Mouse (Mus musculus): ENCODE measurements around the gene Gabpb2.
"Not testable (repeated sequence)": the region's sequence is repeated elsewhere in the genome, so short reads cannot be mapped to it uniquely, and the experiment has no call there.

The Gabpb2 gene

GRCm38 (mm10) chr3:95231298-95232221, 13.8 kb upstream of the Gabpb2 start, which contains the start of gene Mllt11:
Gene Mllt11 (minus strand): TSS chr3:95232171.
- no peak for DNase-seq (ENCODE audit: low spot score)

GRCm38 (mm10) chr3:95230495-95231297, 13.0 kb upstream of the Gabpb2 start:
- DNase-seq (ENCODE audit: low spot score), result peak; percentile 18

GRCm38 (mm10) chr3:95229781-95230494, 12.2 kb upstream of the Gabpb2 start:
- DNase-seq (ENCODE audit: low spot score), result peak; percentile 22

GRCm38 (mm10) chr3:95228894-95229780, 11.4 kb upstream of the Gabpb2 start:
- DNase-seq (ENCODE audit: low spot score), result peak; percentile 29

- peak; percentile 89 for DNase-seq (ENCODE audit: low spot score)
These were observed 10.6 kb upstream of the Gabpb2 start, which contains the start of gene Cdc42se1 for GRCm38 (mm10) chr3:95228148-95228893. Gene Cdc42se1 (plus strand): TSS chr3:95228732.

- peak; percentile 20 for DNase-seq (ENCODE audit: low spot score)
These were observed 9.5 kb upstream of the Gabpb2 start for GRCm38 (mm10) chr3:95227214-95227613.

- peak; percentile 68 for DNase-seq (ENCODE audit: low spot score)
These were observed 6.6 kb upstream of the Gabpb2 start for GRCm38 (mm10) chr3:95224295-95224694.

GRCm38 (mm10) chr3:95223041-95223440, 5.3 kb upstream of the Gabpb2 start:
- no peak for DNase-seq (ENCODE audit: low spot score)

- no peak for DNase-seq (ENCODE audit: low spot score)
These were observed 886 bp upstream of the Gabpb2 start for GRCm38 (mm10) chr3:95218466-95219137.

- no peak for DNase-seq (ENCODE audit: low spot score)
These were observed 961 bp downstream of the Gabpb2 start for GRCm38 (mm10) chr3:95216655-95217254.

GRCm38 (mm10) chr3:95213609-95213975, 4.1 kb downstream of the Gabpb2 start:
- no peak for DNase-seq (ENCODE audit: low spot score)

GRCm38 (mm10) chr3:95212889-95213608, 4.7 kb downstream of the Gabpb2 start:
- DNase-seq (ENCODE audit: low spot score), result not testable (repeated sequence)

GRCm38 (mm10) chr3:95210585-95210984, 7.1 kb downstream of the Gabpb2 start:
- DNase-seq (ENCODE audit: low spot score), result no peak

- no peak for DNase-seq (ENCODE audit: low spot score)
These were observed 9.4 kb downstream of the Gabpb2 start for GRCm38 (mm10) chr3:95208286-95208685.

- no peak for DNase-seq (ENCODE audit: low spot score)
These were observed 13.8 kb downstream of the Gabpb2 start for GRCm38 (mm10) chr3:95203880-95204279.

GRCm38 (mm10) chr3:95200562-95200961, 17.2 kb downstream of the Gabpb2 start:
- no peak for DNase-seq (ENCODE audit: low spot score)

GRCm38 (mm10) chr3:95200132-95200531, 17.6 kb downstream of the Gabpb2 start:
- no peak for DNase-seq (ENCODE audit: low spot score)

- no peak for DNase-seq (ENCODE audit: low spot score)
These were observed 18.6 kb downstream of the Gabpb2 start for GRCm38 (mm10) chr3:95199101-95199500.

GRCm38 (mm10) chr3:95195772-95196171, 21.9 kb downstream of the Gabpb2 start:
- DNase-seq (ENCODE audit: low spot score), result no peak
